Mouse (Mus musculus) embryonic facial prominence, embryonic 10.5 days (tissue): ENCODE results near the gene Bysl. TPM values are rescaled to one million over a fixed set of nuclear protein-coding genes. Genes with fewer than 3 reads are reported as not detected.

Experiments
- DNase-seq: peaks from one replicate; pipeline ENCODE4 v3.0.0-alpha.2; 2017; ENCODE audit warnings: low spot score
- H3K27ac ChIP-seq: fragments of 300-500 bp; sonication (generic); replicated peaks from 2 replicates; pipeline ENCODE4 v1.5.1; 2016; ENCODE audit warnings: mild to moderate bottlenecking
- H3K27me3 ChIP-seq: fragments of 300-500 bp; sonication (generic); replicated peaks from 2 replicates; pipeline ENCODE4 v1.6.1; 2016; ENCODE audit warnings: low read depth, mild to moderate bottlenecking; ENCODE audit not compliant: poor library complexity, severe bottlenecking
- H3K36me3 ChIP-seq: fragments of 300-500 bp; sonication (generic); replicated peaks from 2 replicates; pipeline ENCODE4 v1.6.1; 2016; ENCODE audit warnings: mild to moderate bottlenecking, moderate library complexity
- H3K4me1 ChIP-seq: fragments of 300-500 bp; sonication (generic); 2 replicates; pipeline ENCODE4 v1.6.1; 2016
- H3K4me3 ChIP-seq: fragments of 300-500 bp; sonication (generic); 2 replicates; pipeline ENCODE4 v1.5.1; 2016; ENCODE audit warnings: mild to moderate bottlenecking, moderate library complexity
- H3K9me3 ChIP-seq: fragments of 300-500 bp; sonication (generic); 2 replicates; pipeline ENCODE4 v1.6.1; 2016; ENCODE audit warnings: mild to moderate bottlenecking
- WGBS: fragments of 180-500 bp; shearing (Covaris S2); methylation state at CpG from one replicate; pipeline ENCODE4 v1.1.7; 2016; 5-methylcytosine and 5-hydroxymethylcytosine counted together
- polyA plus RNA-seq: library from polyadenylated mRNA; unstranded; fragments of >200 nt; fragmentation: Nextera tagmentation; extraction: Ambion mirVana; gene quantifications from 2 replicates; pipeline ENCODE4 v1.2.1, GENCODE M21; 2016

The Bysl gene
- polyA plus RNA-seq, 1 experiment from 2014 or later: 43.8 TPM

DNA sequence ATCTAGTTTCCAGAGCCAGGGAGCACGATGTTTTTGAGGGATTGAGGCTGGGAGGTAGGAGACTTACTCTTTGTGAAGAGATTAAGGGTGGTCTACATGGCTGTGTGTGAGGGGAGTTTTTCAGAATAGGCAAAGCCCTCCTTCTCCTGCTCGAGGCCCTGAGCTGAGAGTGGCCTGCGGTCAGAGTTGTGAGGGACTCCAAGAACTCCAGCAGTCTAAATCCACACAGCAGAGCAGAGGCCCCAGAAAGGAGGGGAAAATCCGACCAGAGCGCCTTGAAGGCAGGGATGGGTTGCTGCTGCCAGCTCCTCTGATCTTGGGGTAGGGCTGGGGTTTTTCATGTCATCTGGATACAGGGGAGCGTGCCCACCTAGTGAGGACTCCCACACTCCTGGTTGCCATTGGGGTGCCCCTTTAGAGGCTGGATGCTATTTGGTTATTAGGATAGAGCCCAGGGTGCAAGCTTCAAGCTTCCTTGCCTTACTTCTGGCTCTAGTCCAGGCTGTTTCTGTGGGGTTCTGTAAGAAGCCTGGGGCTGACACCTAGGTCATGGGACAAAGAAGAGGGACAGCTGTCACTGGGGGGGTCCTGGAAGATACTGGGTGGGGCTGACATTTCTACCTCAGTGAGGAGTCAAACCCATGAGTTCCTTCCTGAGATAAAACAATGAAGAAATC lies 15.0 kb downstream of the Bysl start:
- peaks cover 50% of the 10 kb centered on the region for H3K36me3 ChIP-seq
- peak overlapping the region; percentile 91 for H3K27ac ChIP-seq
- no peaks in the 10 kb centered on the region for H3K27me3 ChIP-seq
- no peaks in the 10 kb centered on the region for H3K9me3 ChIP-seq
- H3K4me1 ChIP-seq: peaks cover 48% of the 10 kb centered on the region
- DNase-seq: no peak
- WGBS: 27% methylated on average over 6 of the region's 6 CpGs
- H3K4me3 ChIP-seq: peak overlapping the region; percentile 96

- H3K4me1 ChIP-seq: peaks cover 48% of the 10 kb centered on the region
- peak; percentile 88 for DNase-seq
- under 1% methylated on average over 21 of the region's 21 CpGs for WGBS
Observed at GRCm38 (mm10) chr17:47595248-47596161, 15.8 kb downstream of the Bysl start.

GRCm38 (mm10) chr17:47594969-47595247 lies 16.4 kb downstream of the Bysl start:
- WGBS: under 1% methylated on average over 9 of the region's 9 CpGs
- Histone ChIP-seq H3K4me1 (peaks cover 48% of the 10 kb centered on the region), H3K9me3 (no peaks in the 10 kb centered on the region), H3K27ac (peak overlapping the region; percentile 91), H3K4me3 (peak overlapping the region; percentile 96), H3K27me3 (no peaks in the 10 kb centered on the region), H3K36me3 (peaks cover 36% of the 10 kb centered on the region)
- DNase-seq: no peak

More at GRCm38 (mm10) chr17:47595248-47596161, 15.8 kb downstream of the Bysl start:
- H3K27me3 ChIP-seq: no peaks in the 10 kb centered on the region
- H3K4me3 ChIP-seq: peak overlapping the region; percentile 96
- no peaks in the 10 kb centered on the region for H3K9me3 ChIP-seq
- H3K36me3 ChIP-seq: peaks cover 42% of the 10 kb centered on the region
- H3K27ac ChIP-seq: peak overlapping the region; percentile 91

DNA sequence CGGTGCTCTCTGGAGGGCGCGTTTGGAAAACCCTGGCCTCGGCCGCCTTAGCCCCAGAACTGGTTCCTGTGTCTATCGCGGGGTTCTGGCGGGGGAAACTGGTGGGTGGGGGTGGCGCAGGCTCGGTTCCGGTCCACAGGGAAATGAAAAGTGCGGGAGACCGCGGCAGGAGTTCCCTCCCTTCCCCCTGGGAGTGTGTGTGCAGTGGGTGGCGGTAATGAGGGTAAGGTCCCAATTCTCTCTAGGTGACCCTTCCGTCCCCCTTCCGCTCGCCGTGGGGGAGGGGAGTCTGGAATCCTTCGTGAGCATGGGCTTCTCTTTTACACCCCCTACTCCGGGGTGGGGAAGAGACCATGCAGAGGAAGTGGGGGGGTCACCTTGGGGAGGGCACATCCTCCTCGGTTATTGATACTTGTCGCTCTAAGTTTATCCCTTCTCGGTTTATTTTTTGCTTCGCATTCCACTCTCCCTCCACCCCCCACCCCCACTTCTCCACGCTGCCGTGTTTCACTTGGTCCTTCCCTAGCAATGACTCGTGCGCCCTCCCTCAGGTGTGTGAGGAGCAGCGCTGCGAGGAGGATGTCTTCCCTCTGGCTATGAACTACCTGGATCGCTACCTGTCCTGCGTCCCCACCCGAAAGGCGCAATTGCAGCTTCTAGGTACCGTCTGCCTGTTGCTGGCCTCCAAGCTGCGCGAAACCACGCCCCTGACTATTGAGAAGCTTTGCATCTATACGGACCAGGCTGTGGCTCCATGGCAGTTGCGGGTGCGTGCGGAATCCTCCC lies 16.9 kb downstream of the Bysl start:
- Histone ChIP-seq H3K4me3 (peak overlapping the region; percentile 96), H3K9me3 (no peaks in the 10 kb centered on the region), H3K27ac (peak overlapping the region; percentile 91), H3K27me3 (no peaks in the 10 kb centered on the region), H3K36me3 (peaks cover 31% of the 10 kb centered on the region), H3K4me1 (peaks cover 51% of the 10 kb centered on the region)
- under 1% methylated on average over 43 of the region's 43 CpGs for WGBS
- DNase-seq: peak; percentile 66

GRCm38 (mm10) chr17:47593854-47594182 lies 17.5 kb downstream of the Bysl start:
- peaks cover 56% of the 10 kb centered on the region for H3K4me1 ChIP-seq
- no peak for DNase-seq
- WGBS: under 1% methylated on average over 13 of the region's 13 CpGs

GRCm38 (mm10) chr17:47593215-47593853 lies 18.0 kb downstream of the Bysl start:
- Histone ChIP-seq H3K27ac (peak overlapping the region; percentile 91), H3K9me3 (no peaks in the 10 kb centered on the region), H3K27me3 (no peaks in the 10 kb centered on the region), H3K36me3 (peaks cover 20% of the 10 kb centered on the region), H3K4me1 (peaks cover 54% of the 10 kb centered on the region), H3K4me3 (peak overlapping the region; percentile 96)
- under 1% methylated on average over 63 of the region's 63 CpGs for WGBS
- peak; percentile 95 for DNase-seq

More at GRCm38 (mm10) chr17:47593854-47594182, 17.5 kb downstream of the Bysl start:
- H3K27me3 ChIP-seq: no peaks in the 10 kb centered on the region
- H3K4me3 ChIP-seq: peak overlapping the region; percentile 96
- peaks cover 25% of the 10 kb centered on the region for H3K36me3 ChIP-seq
- peak overlapping the region; percentile 91 for H3K27ac ChIP-seq
- H3K9me3 ChIP-seq: no peaks in the 10 kb centered on the region

- WGBS: 86% methylated on average over 3 of the region's 3 CpGs
- no peaks in the 10 kb centered on the region; the same call in 1 of the 2 replicates for H3K36me3 ChIP-seq
- no peaks in the 10 kb centered on the region for H3K27me3 ChIP-seq
- no peaks in the 10 kb centered on the region for H3K9me3 ChIP-seq
- H3K4me3 ChIP-seq: no peak overlapping the region
- peaks cover 31% of the 10 kb centered on the region for H3K4me1 ChIP-seq
- DNase-seq: no peak
- no peak overlapping the region for H3K27ac ChIP-seq
Observed at GRCm38 (mm10) chr17:47591073-47591472, 20.2 kb downstream of the Bysl start.

- H3K4me3 ChIP-seq: no peak overlapping the region
- no peak overlapping the region for H3K27ac ChIP-seq
- no peaks in the 10 kb centered on the region for H3K9me3 ChIP-seq
- peaks cover 16% of the 10 kb centered on the region for H3K4me1 ChIP-seq
- DNase-seq: no peak
- H3K27me3 ChIP-seq: no peaks in the 10 kb centered on the region
- 78% methylated on average over 8 of the region's 8 CpGs for WGBS
- H3K36me3 ChIP-seq: no peaks in the 10 kb centered on the region
Observed at GRCm38 (mm10) chr17:47588517-47588916, 22.8 kb downstream of the Bysl start.

GRCm38 (mm10) chr17:47580962-47581361 lies 30.3 kb downstream of the Bysl start:
- Histone ChIP-seq H3K36me3 (no peaks in the 10 kb centered on the region), H3K9me3 (no peaks in the 10 kb centered on the region), H3K27ac (no peak overlapping the region), H3K4me1 (no peaks in the 10 kb centered on the region), H3K27me3 (no peaks in the 10 kb centered on the region), H3K4me3 (no peak overlapping the region)
- 88% methylated on average over 4 of the region's 4 CpGs for WGBS
- no peak for DNase-seq

DNA sequence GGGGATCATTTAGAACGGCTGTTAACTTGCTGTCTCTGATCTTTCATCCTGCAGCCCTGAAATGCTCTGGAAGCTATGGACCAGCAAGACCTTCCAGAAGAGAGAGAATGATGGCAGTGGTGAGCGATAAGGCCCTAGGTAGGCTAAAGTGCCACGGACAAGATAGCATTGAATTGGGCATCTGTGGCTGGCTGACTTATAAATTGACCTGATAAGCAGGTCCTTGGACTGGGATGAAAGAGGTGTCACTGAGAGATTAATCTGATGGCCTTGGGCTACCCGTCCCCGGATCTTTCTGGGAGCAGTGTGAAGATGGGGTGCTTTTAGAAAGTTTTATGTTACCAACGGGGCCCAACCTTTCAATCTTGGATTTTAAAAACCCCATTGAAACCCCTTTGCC lies 32.6 kb downstream of the Bysl start:
- Histone ChIP-seq H3K27ac (no peak overlapping the region), H3K9me3 (no peaks in the 10 kb centered on the region), H3K4me3 (no peak overlapping the region), H3K4me1 (peaks cover 11% of the 10 kb centered on the region), H3K27me3 (no peaks in the 10 kb centered on the region), H3K36me3 (no peaks in the 10 kb centered on the region)
- no peak for DNase-seq
- 86% methylated on average over 6 of the region's 6 CpGs for WGBS

DNA sequence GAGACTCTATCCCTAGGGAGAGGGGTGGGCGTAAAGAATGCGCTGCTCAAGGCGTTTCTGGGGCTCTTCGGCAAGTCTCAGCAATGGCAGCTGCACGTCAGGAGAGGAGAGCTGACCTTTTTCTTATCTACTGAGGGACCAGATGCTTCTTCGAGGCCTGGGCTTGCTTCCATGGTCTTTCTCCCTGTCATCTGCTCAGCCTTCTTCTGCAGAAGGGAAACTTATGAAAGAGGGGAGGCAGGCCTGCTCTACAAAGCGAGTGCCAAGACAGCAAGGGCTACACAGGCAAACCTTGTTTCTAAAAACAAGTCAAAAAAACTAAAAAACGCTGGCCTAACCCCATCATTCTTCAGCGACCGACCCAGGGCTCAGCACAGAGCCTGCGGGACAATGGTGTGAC lies 36.5 kb downstream of the Bysl start:
- DNase-seq: no peak
- peak overlapping the region; percentile 40; the same call in 1 of the 2 replicates for H3K27ac ChIP-seq
- H3K36me3 ChIP-seq: no peaks in the 10 kb centered on the region
- peaks cover 28% of the 10 kb centered on the region for H3K4me1 ChIP-seq
- H3K27me3 ChIP-seq: no peaks in the 10 kb centered on the region
- H3K4me3 ChIP-seq: no peak overlapping the region
- WGBS: 70% methylated on average over 11 of the region's 11 CpGs
- no peaks in the 10 kb centered on the region for H3K9me3 ChIP-seq

GRCm38 (mm10) chr17:47574028-47574427 lies 37.3 kb downstream of the Bysl start:
- Histone ChIP-seq H3K27me3 (no peaks in the 10 kb centered on the region), H3K4me3 (no peak overlapping the region), H3K9me3 (no peaks in the 10 kb centered on the region), H3K4me1 (peaks cover 28% of the 10 kb centered on the region), H3K36me3 (no peaks in the 10 kb centered on the region), H3K27ac (no peak overlapping the region; the same call in 1 of the 2 replicates)
- no peak for DNase-seq
- WGBS: 71% methylated on average over 8 of the region's 8 CpGs
